Mouse (Mus musculus) NIH3T3 (cell line): ENCODE data around the gene Mycn.

Experiments used
- DNase-seq: peaks from one replicate; pipeline ENCODE4 v3.0.0-alpha.2; 2012; ENCODE audit warnings: low read depth

Mycn gene

DNA sequence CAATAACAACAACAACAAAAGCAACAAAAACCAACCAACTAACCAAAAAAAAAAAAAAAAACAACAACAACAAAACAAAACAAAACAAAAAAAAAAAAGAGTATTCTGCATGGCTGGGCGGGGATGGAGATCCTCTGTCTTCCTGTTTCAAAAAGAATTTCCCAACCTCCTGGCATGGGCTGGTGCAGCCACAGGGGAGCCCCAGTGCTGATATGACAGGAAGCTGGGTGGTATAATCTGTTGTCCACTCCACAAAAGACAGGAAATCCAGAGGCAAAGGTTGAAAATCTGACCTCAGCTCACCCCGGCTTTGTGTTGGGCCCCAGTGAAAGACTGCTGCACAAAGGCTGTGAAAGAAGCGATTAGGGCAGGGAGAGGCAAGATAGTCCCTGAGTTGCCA, 17.3 kb downstream of the Mycn start:
- no peak for DNase-seq

DNA sequence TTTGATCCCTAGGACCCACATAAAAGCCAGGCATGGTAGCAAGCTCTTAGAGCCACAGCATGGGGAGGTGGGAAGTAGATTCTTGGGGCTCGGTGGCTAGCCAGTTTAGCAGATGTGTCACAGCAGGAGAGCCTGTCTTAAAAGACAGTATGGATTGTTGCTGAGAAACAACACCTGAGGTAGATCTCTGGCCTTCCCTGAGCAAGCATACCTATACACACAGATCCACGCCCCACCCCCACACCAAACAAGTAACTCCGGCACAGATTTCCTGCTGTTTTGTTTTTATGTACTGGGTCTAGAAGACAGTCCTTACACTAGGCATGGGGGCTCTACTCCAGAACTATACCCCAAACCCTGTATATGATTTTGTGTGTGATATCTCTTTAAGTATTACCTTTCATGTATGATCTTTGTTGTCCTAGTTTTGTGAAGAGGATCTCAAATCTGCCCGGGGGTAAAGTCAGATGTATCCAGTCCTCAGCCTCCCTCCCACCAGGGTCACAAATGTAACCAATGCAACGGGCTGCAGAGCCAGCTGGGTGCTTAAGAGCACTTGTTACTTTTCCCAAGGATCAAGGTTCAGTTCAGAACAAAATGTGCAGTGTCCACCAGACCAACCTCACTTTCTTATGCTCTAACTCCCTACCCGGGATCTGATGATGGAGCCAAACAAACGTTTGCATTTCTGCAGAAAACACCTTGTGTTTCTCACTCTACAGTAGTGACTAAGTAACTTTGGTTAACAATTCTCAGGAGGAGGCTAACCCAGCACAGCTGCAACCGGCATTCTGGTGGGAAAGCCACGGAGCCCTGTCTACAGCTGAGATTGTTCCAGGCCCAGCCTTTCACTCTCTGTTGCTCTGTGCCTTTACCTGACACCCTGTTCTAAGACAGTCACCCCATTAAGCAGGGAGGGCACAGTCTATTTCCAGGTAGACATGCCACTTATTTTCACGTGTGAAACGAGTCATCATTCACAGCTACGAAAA, 21.3 kb downstream of the Mycn start:
- no peak for DNase-seq

DNA sequence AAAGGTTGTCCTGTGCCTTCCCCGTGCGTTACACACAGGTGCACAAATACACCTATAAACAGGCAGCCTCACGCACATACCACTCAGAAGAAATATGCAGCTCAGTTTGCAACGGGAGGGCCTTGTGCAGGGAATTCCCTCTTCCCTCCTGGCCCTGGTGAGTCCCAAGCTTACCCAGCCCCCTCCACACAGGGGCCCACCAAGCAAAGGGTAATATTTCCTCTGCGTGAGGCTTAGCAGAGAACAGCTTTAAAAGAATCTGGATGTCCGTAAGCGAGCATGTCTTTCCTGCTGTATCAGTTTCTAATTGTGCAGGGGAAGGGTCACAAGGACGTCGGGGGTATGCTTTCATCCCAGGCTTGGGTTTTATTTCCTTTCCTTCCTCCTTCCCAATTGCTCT, 25.4 kb downstream of the Mycn start:
- no peak for DNase-seq

DNA sequence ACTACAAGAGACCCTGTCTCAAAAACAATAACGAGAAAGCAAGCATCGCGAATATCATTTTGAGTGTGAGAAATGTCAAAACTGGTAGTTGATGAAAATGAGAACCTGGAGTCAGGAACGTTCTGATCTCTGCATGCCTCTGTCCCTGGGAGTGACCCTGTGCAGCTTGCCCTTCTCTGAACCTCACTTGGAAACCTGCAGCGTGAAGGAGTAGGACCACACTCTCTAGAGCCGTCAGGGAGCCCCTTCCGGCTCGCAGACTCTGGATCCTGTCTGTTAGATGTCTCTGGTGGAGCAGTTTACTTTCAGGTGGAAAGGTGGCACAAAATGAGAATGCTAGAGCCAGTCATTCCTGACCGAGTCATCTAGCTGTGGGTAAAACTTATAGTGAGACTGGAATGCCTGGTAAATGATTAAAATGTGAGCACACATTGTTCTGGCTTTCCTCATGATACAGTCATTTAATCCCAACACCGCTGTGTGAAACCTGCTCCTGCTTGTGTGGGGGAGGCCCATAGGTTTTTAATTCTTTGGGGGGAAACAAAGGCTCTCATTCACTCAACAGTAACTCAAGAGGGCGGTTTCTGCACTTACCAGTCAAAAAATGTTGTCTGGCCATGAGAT, 31.2 kb downstream of the Mycn start:
- no peak for DNase-seq

DNA sequence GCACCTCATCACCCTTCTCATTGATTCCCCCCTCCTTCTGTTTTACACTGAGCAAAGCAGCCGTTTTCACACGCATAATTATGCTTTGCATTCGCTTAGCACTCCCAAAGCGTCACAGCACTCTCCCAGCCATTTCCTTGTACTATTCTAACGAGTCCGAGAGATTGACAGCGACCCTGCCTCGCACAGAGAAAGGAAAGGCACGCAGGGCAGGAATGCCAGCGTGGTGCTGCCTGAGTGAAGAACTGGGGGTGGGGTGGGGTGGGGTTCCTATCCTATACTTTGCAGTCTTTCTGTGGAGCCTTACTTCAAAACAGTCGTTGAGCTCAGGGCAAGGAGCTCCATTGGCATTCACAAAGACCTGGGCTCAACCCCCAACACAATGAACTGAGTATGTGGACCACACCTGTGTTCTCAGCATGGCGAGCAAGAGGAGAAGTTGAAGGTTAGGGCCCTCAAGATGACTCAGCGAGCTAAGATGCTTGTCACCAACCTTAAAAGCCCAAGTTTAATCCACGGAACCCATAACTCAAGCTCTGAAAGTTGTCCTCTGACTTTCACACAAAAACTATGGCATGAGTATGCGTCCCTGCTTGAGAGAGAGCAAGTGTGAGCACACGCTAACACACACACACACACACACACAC, 32.0 kb downstream of the Mycn start:
- DNase-seq: no peak

DNA sequence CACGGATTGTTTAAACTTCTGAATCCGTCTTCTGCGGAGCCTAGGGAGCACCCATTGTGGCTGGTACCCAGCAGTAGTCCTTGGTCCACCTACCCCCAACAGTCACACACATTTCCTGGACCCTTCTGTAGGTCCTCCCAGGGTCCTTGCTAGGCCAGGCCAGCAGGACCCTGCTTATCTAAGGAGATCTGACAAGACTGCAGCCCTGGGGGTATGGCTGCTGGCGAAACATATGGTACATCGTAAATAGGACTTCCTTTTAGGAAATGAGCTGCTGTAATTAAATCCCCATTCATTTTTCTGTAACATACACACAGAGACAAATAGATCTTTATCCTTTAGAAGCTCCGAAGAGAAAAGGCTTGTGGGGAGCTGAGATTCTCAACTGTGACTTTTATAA, 34.9 kb downstream of the Mycn start:
- DNase-seq: no peak

DNA sequence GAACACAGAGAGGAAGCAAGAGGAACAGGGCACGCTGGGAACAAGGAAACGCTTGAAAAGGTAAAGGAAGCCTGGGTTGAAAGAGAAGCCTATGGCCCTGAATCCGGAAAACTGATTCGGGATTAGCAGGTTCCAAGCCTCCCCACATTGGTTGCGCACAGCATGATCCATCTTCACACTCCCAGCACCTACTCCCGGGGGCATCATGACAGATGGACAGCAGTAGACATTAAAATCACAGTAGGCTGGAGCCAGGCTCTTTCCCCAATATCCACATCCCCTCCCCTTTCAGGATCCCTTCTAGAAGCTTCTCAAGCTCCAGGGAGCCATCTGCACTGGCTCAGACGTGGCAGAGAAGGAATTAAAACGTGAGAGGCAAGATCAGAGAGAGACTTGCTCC, 35.4 kb downstream of the Mycn start:
- DNase-seq: no peak

DNA sequence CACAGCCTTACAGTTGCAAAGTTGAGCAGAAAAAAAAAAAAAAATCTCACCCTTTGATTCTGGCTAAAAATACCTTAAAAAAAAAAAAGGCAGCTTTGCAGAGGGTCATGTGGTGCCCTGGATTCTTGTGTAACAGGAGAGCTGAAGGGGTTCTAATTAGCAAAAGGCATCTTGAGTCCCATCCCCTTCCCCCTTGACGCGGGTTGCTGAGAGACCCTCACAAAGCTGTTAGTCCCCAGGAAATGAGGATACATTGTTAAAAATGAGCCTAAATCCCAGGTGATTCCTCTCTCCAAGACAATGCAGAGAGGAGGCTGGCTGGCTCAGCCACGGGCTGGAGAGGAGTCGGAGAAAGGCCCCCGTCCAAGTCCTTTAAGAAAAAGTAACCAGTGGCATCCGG, 36.6 kb downstream of the Mycn start:
- DNase-seq: no peak

DNA sequence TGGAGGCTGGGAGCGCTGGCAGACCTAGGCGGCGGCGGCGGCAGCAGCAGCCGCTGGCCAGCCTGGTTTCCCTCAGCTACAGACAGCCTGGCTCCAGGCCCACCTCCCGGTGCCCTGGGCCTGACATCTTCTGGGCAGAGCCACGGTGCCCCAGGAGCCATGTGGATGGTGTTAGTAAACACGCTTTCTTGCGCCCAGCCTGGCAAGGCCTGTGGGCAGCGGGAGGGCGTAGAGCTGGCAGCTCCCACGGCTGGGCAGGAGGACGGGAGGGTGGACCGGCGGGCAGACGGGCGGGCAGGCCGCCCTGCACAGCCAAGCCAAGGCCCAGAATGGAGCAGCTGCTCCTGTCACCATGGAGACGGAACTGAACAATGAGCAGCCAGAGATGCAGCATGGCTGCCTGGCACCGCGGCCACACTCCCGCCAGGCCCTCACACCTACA, 37.2 kb downstream of the Mycn start:
- no peak for DNase-seq

DNA sequence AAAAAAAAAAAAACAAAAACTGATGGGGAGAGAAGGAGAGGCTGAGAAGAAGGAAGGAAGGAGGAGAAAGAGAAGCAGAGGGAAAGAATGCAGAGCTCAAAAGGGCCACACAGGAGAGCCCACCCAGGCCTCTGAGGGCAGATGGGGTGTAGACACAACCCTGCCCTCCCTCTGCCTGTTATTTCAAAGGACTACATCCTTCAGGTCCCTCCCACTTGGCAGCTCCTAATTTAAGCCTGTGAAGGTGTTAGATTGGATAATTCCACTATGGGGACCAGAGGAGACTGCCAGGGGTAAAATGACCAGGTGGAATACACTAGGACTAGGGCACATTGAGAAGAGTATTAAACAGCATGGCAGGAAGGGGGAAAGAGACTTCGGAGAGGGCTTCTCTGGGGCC, 37.6 kb downstream of the Mycn start:
- no peak for DNase-seq

DNA sequence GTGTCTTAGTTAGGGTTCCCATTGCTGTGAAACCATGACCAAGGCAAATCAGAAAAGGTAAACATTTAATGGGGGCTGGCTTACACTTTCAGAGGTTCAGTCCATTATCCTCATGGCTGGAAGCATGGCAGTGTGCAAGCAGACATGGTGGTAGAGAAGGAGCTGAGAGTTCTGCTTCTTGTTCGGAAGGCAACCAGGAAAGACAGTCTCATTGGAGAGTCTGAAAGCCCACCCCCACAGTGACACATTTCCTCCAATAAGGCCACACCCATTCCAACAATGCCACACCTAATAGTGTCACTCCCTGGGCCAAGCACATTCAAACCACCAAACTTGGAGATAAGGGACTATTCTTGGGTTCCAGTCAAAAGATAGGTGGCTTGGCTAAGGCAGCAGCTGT, 39.3 kb downstream of the Mycn start:
- no peak for DNase-seq

DNA sequence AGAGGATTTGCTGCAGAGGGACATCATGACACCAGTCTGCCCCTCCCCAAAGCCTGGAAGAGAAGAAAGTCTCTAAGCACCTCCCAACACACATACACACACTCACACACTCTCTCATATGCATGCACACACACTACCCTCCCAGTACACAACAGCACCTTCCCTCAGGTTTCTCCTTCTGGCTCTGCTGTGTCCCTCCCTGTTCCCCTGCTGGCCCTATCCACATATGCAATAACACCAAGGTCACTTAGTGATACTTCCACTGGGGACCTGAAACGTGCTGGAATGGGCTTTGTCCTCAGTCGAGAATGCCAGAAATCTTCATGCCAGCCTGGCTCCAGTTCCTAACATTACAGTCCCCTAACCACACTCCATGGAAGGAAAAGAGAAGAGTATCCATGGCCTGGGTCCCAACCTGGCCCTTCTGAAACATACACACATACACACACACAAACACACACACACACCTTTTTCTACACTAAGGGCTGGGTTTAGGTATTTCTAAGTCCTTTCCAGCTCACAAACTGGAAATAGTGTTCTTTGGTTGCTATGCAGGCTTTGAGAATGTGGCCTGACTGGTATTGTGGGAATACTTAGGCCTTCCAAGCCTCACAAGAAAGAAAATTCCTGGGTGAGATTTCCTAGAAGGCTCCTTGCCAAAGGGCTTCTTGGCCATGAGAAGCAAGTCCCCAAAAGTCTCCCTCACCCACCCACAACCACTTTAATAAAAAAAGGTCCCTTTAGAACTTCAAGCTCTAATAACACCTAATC, 43.2 kb downstream of the Mycn start:
- no peak for DNase-seq

DNA sequence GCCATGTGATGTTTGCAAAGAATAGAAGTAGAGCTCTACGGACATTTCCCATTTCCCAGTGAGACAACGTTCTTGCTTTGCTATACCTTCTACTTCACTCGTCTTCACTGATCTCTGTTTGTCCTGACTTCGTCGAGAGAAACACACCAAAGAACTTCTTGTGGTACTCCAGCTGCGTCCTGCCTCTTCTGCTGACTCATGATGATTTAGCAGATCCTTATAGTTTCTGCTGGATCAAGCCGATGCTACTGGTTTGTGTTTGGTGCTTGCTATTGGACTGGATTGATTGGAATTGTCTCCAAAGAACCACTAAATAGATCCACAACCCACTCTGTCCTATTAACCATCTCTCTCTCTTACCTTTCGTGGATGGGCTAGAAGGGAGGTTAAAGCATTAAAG, 47.7 kb downstream of the Mycn start:
- no peak for DNase-seq

DNA sequence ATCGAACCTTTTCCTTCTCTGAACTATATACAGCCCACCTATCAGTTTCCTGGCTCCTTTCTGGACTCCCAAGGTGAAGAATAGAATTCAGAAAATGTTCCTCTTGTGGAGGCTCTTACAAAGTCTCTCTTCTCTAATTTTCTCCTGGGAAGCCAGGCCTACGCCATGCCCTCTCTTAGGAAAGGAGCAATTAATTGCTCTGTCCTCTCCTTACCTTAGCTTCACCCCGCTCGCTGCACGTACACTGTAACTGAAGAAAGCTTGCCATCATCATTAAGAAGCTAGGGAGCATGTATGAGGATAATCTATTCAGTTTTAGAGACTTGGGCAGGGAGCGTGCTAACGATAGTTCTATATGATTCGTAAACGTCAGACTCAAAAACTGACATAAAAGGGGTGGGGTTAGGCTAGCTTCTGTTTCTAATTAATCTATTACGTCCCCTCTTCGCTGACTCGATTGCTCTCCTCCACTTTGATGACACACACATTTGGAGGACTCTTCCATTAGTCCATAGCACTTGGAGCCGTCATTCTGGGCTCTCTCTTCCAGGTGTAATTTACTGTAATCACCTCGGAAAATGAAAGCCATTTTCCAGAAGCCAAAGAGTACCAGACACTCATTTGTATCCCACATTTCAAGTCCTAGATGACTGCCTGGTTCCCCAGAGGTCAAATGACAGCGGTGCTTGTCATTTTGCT, 55.4 kb downstream of the Mycn start:
- no peak for DNase-seq
